Mouse (Mus musculus) cerebellum, adult 2 months (tissue): ENCODE measurements around the gene Samd7. TPM values are rescaled to one million over a fixed set of nuclear protein-coding genes. Genes with fewer than 3 reads are reported as not detected.

Source experiments
- DNase-seq, 2 experiments: peaks; one replicate each; pipeline ENCODE4 v3.0.0; 2021
- H3K27ac ChIP-seq: fragments of 200-500 bp; 2 replicates; pipeline ENCODE4 v1.5.1; 2012; ENCODE audit warnings: low read length, control low read depth, inconsistent platforms; ENCODE audit not compliant: insufficient read depth
- H3K27me3 ChIP-seq: fragments of 200-500 bp; 2 replicates; pipeline ENCODE4 v1.6.1; 2012; ENCODE audit warnings: inconsistent platforms, mild to moderate bottlenecking, low read length, moderate library complexity; ENCODE audit not compliant: control insufficient read depth, insufficient read depth
- H3K4me1 ChIP-seq: fragments of 200-500 bp; 2 replicates; pipeline ENCODE4 v1.6.1; 2011; ENCODE audit warnings: low read length; ENCODE audit not compliant: control insufficient read depth, insufficient read depth
- H3K4me3 ChIP-seq: fragments of 200-500 bp; replicated peaks from 2 replicates; pipeline ENCODE3; 2011; ENCODE audit warnings: mild to moderate bottlenecking, low read depth, low read length, control low read depth; ENCODE audit not compliant: insufficient read depth
- CTCF ChIP-seq: fragments of 200-500 bp; IDR thresholded peaks from 2 replicates; pipeline ENCODE4 v1.5.1; 2011; ENCODE audit warnings: low read depth, mild to moderate bottlenecking, control low read depth, low read length, moderate library complexity, borderline replicate concordance; ENCODE audit not compliant: insufficient read depth
- POLR2A ChIP-seq: fragments of 200-500 bp; IDR thresholded peaks from 2 replicates; pipeline ENCODE4 v1.6.1; 2011; ENCODE audit warnings: low read length, control low read depth, borderline replicate concordance; ENCODE audit not compliant: insufficient read depth
- WGBS: fragments of 180-500 bp; shearing (Covaris S2); methylation state at CpG from one replicate; pipeline ENCODE4 v1.1.7; 2018; 5-methylcytosine and 5-hydroxymethylcytosine counted together
- polyA plus RNA-seq: library from polyadenylated mRNA; depleted of rRNA; stranded (reverse); fragments of >200 nt; gene quantifications from 2 replicates; pipeline ENCODE4 v1.2.3, GENCODE M21; 2012; rRNA removed

Gene Samd7
- polyA plus RNA-seq, 1 experiment: 0.15 TPM

GRCm38 (mm10) chr3:30793403-30794221, 47.5 kb downstream of the Samd7 start:
- no peaks in the 10 kb centered on the region for H3K27me3 ChIP-seq
- TF ChIP-seq CTCF: no peak
- TF ChIP-seq POLR2A: no peak
- under 1% methylated on average over 66 of the region's 75 CpGs for WGBS
- peak overlapping the region; percentile 100 for H3K27ac ChIP-seq
- H3K4me3 ChIP-seq: peak overlapping the region; percentile 70
- no peaks in the 10 kb centered on the region for H3K4me1 ChIP-seq
- DNase-seq: peak; percentile 53 to 71

DNA sequence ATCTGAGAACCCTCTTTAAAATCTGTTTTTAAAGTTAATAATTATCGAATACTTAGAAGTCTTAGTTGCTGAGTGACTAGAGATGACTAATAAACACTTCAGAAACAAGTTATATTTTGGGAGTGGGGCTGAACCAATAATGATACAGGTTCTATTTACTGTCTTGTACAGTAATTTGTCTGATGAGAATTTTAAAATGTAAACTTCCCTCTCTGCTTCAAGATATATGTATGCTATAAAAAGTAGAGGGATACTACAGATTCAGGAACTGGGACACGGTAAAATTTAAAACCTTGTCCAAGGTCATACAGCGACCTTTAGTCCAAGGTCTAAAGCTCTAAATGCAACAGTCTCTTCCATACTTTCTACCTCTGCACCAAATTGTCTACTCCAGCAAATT, 56.1 kb downstream of the Samd7 start:
- Histone ChIP-seq H3K27me3 (no peaks in the 10 kb centered on the region), H3K4me1 (no peaks in the 10 kb centered on the region; the same call in 1 of the 2 replicates), H3K27ac (no peak overlapping the region), H3K4me3 (no peak overlapping the region)
- TF ChIP-seq POLR2A: no peak
- TF ChIP-seq CTCF: no peak
- WGBS: 95% methylated on average over 3 of the region's 3 CpGs
- DNase-seq: no peak

DNA sequence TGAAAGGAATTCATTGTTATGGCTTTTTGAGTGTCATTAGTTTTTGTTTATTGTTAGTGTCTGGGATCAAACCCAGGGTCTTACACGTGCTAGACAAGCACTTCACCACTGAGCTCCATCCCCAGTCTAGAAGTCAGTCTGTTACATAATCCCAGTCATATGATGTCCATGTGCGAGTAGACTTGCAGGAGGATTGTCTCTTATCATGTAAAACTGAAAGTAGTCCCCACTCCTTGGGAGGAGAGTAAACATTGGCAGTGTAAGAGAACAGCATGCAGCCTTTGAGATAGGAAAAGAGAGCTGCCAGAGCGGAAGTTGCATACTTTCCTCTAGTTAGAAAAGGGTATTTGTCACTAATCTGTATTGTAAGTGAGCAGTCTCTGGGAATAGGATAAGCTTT, 66.8 kb downstream of the Samd7 start:
- DNase-seq: no peak
- Histone ChIP-seq H3K4me1 (no peaks in the 10 kb centered on the region), H3K27me3 (no peaks in the 10 kb centered on the region), H3K4me3 (no peak overlapping the region), H3K27ac (no peak overlapping the region)
- TF ChIP-seq CTCF (no peak), POLR2A (no peak)
- 72% methylated on average over 3 of the region's 3 CpGs for WGBS

Other genes with a start within 250 kb of the Samd7 start
- gene Mecom, start 198.3 kb upstream of the Samd7 start, polyA plus RNA-seq: 2.6 and 4.3 TPM in 2 replicates
- gene Actrt3, start 146.4 kb upstream of the Samd7 start, polyA plus RNA-seq: 1.8 and 2.5 TPM in 2 replicates
- gene Mynn, start 144.2 kb upstream of the Samd7 start, polyA plus RNA-seq: 16.7 and 21.6 TPM in 2 replicates
- gene Lrriq4, start 101.8 kb upstream of the Samd7 start, polyA plus RNA-seq: not detected in 2 replicates
- 0.21 and 0.24 TPM in 2 replicates for gene Lrrc34, start 98.4 kb upstream of the Samd7 start, polyA plus RNA-seq
- gene Lrrc31, start 46.5 kb upstream of the Samd7 start, polyA plus RNA-seq: not detected in 2 replicates
- 102 and 111 TPM in 2 replicates for gene Sec62, start 46.6 kb downstream of the Samd7 start, polyA plus RNA-seq
- gene Gpr160, start 109.7 kb downstream of the Samd7 start, polyA plus RNA-seq: 0.72 and 1.1 TPM in 2 replicates
- 25.9 and 30.1 TPM in 2 replicates for gene Phc3, start 223.1 kb downstream of the Samd7 start, polyA plus RNA-seq
- gene Prkci, start 249.5 kb downstream of the Samd7 start, polyA plus RNA-seq: 36.5 and 42.9 TPM in 2 replicates